Mouse (Mus musculus): ENCODE measurements around the gene Olfr1095.

The Olfr1095 gene

GRCm38 (mm10) chr2:86851596-86851995 lies at the start of gene Olfr1095:
Gene Olfr1095, minus strand, starts transcription at chr2:86851696.
- no peak for DNase-seq

- no peak for DNase-seq
Measured at GRCm38 (mm10) chr2:86892116-86892515, 40.6 kb upstream of the Olfr1095 start, which contains the start of gene Olfr1097. Gene Olfr1097, minus strand, starts transcription at chr2:86892216.

GRCm38 (mm10) chr2:86874702-86875101 lies 23.2 kb upstream of the Olfr1095 start, which contains the start of gene Gm13723:
Gene Gm13723, minus strand, starts transcription at chr2:86874802.
- DNase-seq = no peak

GRCm38 (mm10) chr2:86824363-86824762 lies 27.1 kb downstream of the Olfr1095 start, which contains the start of gene Olfr1094:
Gene Olfr1094, plus strand, starts transcription at chr2:86824663.
- no peak for DNase-seq

- DNase-seq = no peak
Measured at GRCm38 (mm10) chr2:86809918-86810317, 41.6 kb downstream of the Olfr1095 start, which contains the start of gene Olfr141. Gene Olfr141, minus strand, starts transcription at chr2:86810018.
